Mouse (Mus musculus): Measurements from ENCODE around the gene Izumo2. TPM values are rescaled to one million over a fixed set of nuclear protein-coding genes. Genes with fewer than 3 reads are reported as not detected.
A peak's percentile ranks its signal among the peaks of the same experiment; 100 is the strongest.

The Izumo2 gene
- polyA plus RNA-seq, 1 experiment from 2014 or later: not detected

DNA sequence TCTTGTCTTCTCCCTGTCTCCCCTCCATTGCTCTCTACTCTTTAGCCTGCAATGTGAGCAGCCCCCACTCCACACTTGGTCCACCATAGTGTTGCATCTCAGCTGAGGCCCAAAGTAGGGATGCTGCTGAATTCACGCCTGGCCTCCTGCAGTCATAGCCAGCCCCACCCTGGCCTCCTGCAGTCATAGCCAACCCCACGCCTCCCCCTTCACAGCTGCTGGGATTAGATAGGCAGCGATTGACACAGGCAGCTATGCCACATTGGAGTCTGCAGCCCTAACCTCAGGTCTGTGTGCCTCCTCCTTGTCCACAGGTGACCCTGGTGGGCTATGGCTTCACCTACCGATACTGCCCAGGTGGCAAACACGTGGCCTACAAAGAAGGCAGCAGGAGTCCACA, 59.6 kb downstream of the Izumo2 start:
- H3K4me3 ChIP-seq (ENCODE audit: low read depth, low read length): no peak overlapping the region
- no peaks in the 10 kb centered on the region for H3K27me3 ChIP-seq (ENCODE audit: control insufficient read depth, insufficient read depth, low read depth, low read length)
- ATAC-seq (ENCODE audit: low read depth): peak; percentile 72
- H3K4me2 ChIP-seq (ENCODE audit: low read depth, low read length): peak overlapping the region; percentile 43
- H3K9me3 ChIP-seq (replicated peaks; ENCODE audit: control insufficient read depth, low read length): no peaks in the 10 kb centered on the region
- H3K4me1 ChIP-seq (ENCODE audit: control insufficient read depth, low read depth, low read length): peaks cover 31% of the 10 kb centered on the region
- H3K27ac ChIP-seq (ENCODE audit: low read length): 0 out of 2 replicates have a peak overlapping the region, but pooled peaks have one; percentile 8
- no peak overlapping the region for H3K9ac ChIP-seq (ENCODE audit: low read depth, low read length)
- peaks cover 9% of the 10 kb centered on the region for H3K36me3 ChIP-seq (ENCODE audit: control insufficient read depth, insufficient read depth)
- WGBS (ENCODE audit: insufficient replicate concordance): 43% methylated on average over 5 of the region's 5 CpGs

Other genes starting within 250 kb of the Izumo2 start
- gene Aspdh, start 243.4 kb upstream of the Izumo2 start, polyA plus RNA-seq (2015; fragmentation: Nextera tagmentation; extraction: Ambion mirVana): 19.4 and 23.5 TPM in 2 replicates
- 159 and 174 TPM in 2 replicates for gene Josd2, start 240.8 kb upstream of the Izumo2 start, polyA plus RNA-seq (2015; fragmentation: Nextera tagmentation; extraction: Ambion mirVana)
- gene Emc10, start 212.2 kb upstream of the Izumo2 start, polyA plus RNA-seq (2015; fragmentation: Nextera tagmentation; extraction: Ambion mirVana): 34.4 and 40.6 TPM in 2 replicates
- gene Fam71e1, start 212.2 kb upstream of the Izumo2 start, polyA plus RNA-seq (2015; fragmentation: Nextera tagmentation; extraction: Ambion mirVana): 1.3 and 1.4 TPM in 2 replicates
- gene Mybpc2, start 184.1 kb upstream of the Izumo2 start, polyA plus RNA-seq (2015; fragmentation: Nextera tagmentation; extraction: Ambion mirVana): 0.15 and 0.31 TPM in 2 replicates
- gene Spib, start 176.7 kb upstream of the Izumo2 start, polyA plus RNA-seq (2015; fragmentation: Nextera tagmentation; extraction: Ambion mirVana): 1.5 and 2.0 TPM in 2 replicates
- gene Pold1, start 159.9 kb upstream of the Izumo2 start, polyA plus RNA-seq (2015; fragmentation: Nextera tagmentation; extraction: Ambion mirVana): 47.8 and 48.8 TPM in 2 replicates
- gene Nr1h2, start 154.8 kb upstream of the Izumo2 start, polyA plus RNA-seq (2015; fragmentation: Nextera tagmentation; extraction: Ambion mirVana): 41.0 and 45.9 TPM in 2 replicates
- gene Napsa, start 136.4 kb upstream of the Izumo2 start, polyA plus RNA-seq (2015; fragmentation: Nextera tagmentation; extraction: Ambion mirVana): 11.5 and 12.2 TPM in 2 replicates
- 0.06 and 0.07 TPM in 2 replicates for gene Kcnc3, start 118.1 kb upstream of the Izumo2 start, polyA plus RNA-seq (2015; fragmentation: Nextera tagmentation; extraction: Ambion mirVana)
- 0.25 and 0.77 TPM in 2 replicates for gene Myh14, start 37.9 kb upstream of the Izumo2 start, polyA plus RNA-seq (2015; fragmentation: Nextera tagmentation; extraction: Ambion mirVana)
- 25.8 and 29.2 TPM in 2 replicates for gene Vrk3, start 39.7 kb downstream of the Izumo2 start, polyA plus RNA-seq (2015; fragmentation: Nextera tagmentation; extraction: Ambion mirVana)
- 1.1 and 1.2 TPM in 2 replicates for gene Zfp473, start 42.3 kb downstream of the Izumo2 start, polyA plus RNA-seq (2015; fragmentation: Nextera tagmentation; extraction: Ambion mirVana)
- 43.4 and 44.7 TPM in 2 replicates for gene Nup62, start 107.3 kb downstream of the Izumo2 start, polyA plus RNA-seq (2015; fragmentation: Nextera tagmentation; extraction: Ambion mirVana)
- 0.34 and 0.76 TPM in 2 replicates for gene Il4i1, start 107.6 kb downstream of the Izumo2 start, polyA plus RNA-seq (2015; fragmentation: Nextera tagmentation; extraction: Ambion mirVana)
- gene Atf5, start 107.9 kb downstream of the Izumo2 start, polyA plus RNA-seq (2015; fragmentation: Nextera tagmentation; extraction: Ambion mirVana): 7.3 and 9.7 TPM in 2 replicates
- 25.6 and 29.1 TPM in 2 replicates for gene Akt1s1, start 140.2 kb downstream of the Izumo2 start, polyA plus RNA-seq (2015; fragmentation: Nextera tagmentation; extraction: Ambion mirVana)
- gene Tbc1d17, start 140.3 kb downstream of the Izumo2 start, polyA plus RNA-seq (2015; fragmentation: Nextera tagmentation; extraction: Ambion mirVana): 32.7 and 33.7 TPM in 2 replicates
- gene Pnkp, start 148.4 kb downstream of the Izumo2 start, polyA plus RNA-seq (2015; fragmentation: Nextera tagmentation; extraction: Ambion mirVana): 23.4 and 24.3 TPM in 2 replicates
- 34.8 and 43.4 TPM in 2 replicates for gene Ptov1, start 161.0 kb downstream of the Izumo2 start, polyA plus RNA-seq (2015; fragmentation: Nextera tagmentation; extraction: Ambion mirVana)
- gene Med25, start 184.0 kb downstream of the Izumo2 start, polyA plus RNA-seq (2015; fragmentation: Nextera tagmentation; extraction: Ambion mirVana): 44.7 and 53.0 TPM in 2 replicates
- gene Fuz, start 187.3 kb downstream of the Izumo2 start, polyA plus RNA-seq (2015; fragmentation: Nextera tagmentation; extraction: Ambion mirVana): 5.9 and 6.6 TPM in 2 replicates
- gene Ap2a1, start 220.8 kb downstream of the Izumo2 start, polyA plus RNA-seq (2015; fragmentation: Nextera tagmentation; extraction: Ambion mirVana): 63.3 and 63.7 TPM in 2 replicates
- gene Tsks, start 234.5 kb downstream of the Izumo2 start, polyA plus RNA-seq (2015; fragmentation: Nextera tagmentation; extraction: Ambion mirVana): 0.12 TPM in 1 of 2 replicates, not detected in the other